Mouse (Mus musculus) brown adipose tissue, adult 24 weeks (tissue): Measurements from ENCODE around the gene Olfr640. TPM values are rescaled to one million over a fixed set of nuclear protein-coding genes. Genes with fewer than 3 reads are reported as not detected.

ENCODE experiments used
- polyA plus RNA-seq: library from polyadenylated mRNA; stranded (reverse); fragments of >200 nt; gene quantifications from 2 replicates; pipeline ENCODE4 v1.2.4, GENCODE M21; 2012; ENCODE audit not compliant: missing spikeins, insufficient read depth, insufficient read length

Olfr640 gene
- polyA plus RNA-seq, 1 experiment, result not detected

Other genes starting within 250 kb of the Olfr640 start
- gene Olfr68, start 245.9 kb downstream of the Olfr640 start, polyA plus RNA-seq, result not detected in 2 replicates
- gene Olfr67, start 233.8 kb downstream of the Olfr640 start, polyA plus RNA-seq, result not detected in 2 replicates
- 87.6 and 749 TPM in 2 replicates for gene Hbb-bt, start 211.6 kb downstream of the Olfr640 start, polyA plus RNA-seq
- gene Hbb-bs, start 197.5 kb downstream of the Olfr640 start, polyA plus RNA-seq, result 880 and 4,613 TPM in 2 replicates
- gene Hbb-bh2, start 185.1 kb downstream of the Olfr640 start, polyA plus RNA-seq, result not detected in 2 replicates
- gene Hbb-bh1, start 182.4 kb downstream of the Olfr640 start, polyA plus RNA-seq, result not detected in 2 replicates
- gene Hbb-y, start 172.4 kb downstream of the Olfr640 start, polyA plus RNA-seq, result not detected in 2 replicates
- gene Olfr66, start 139.3 kb downstream of the Olfr640 start, polyA plus RNA-seq, result not detected in 2 replicates
- not detected in 2 replicates for gene Olfr64, start 131.1 kb downstream of the Olfr640 start, polyA plus RNA-seq
- gene Olfr65, start 122.1 kb downstream of the Olfr640 start, polyA plus RNA-seq, result not detected in 2 replicates
- not detected in 2 replicates for gene Olfr631, start 96.7 kb downstream of the Olfr640 start, polyA plus RNA-seq
- not detected in 2 replicates for gene Olfr632, start 91.2 kb downstream of the Olfr640 start, polyA plus RNA-seq
- gene Olfr633, start 81.1 kb downstream of the Olfr640 start, polyA plus RNA-seq, result not detected in 2 replicates
- gene Olfr635, start 54.4 kb downstream of the Olfr640 start, polyA plus RNA-seq, result not detected in 2 replicates
- not detected in 2 replicates for gene Olfr638, start 26.8 kb downstream of the Olfr640 start, polyA plus RNA-seq
- gene Olfr639, start 8.3 kb downstream of the Olfr640 start, polyA plus RNA-seq, result not detected in 2 replicates
- gene Olfr641, start 9.9 kb upstream of the Olfr640 start, polyA plus RNA-seq, result not detected in 2 replicates
- not detected in 2 replicates for gene Olfr642, start 27.1 kb upstream of the Olfr640 start, polyA plus RNA-seq
- not detected in 2 replicates for gene 4930516K23Rik, start 35.9 kb upstream of the Olfr640 start, polyA plus RNA-seq
- gene Olfr644, start 46.3 kb upstream of the Olfr640 start, polyA plus RNA-seq, result not detected in 2 replicates
- gene Olfr645, start 59.9 kb upstream of the Olfr640 start, polyA plus RNA-seq, result not detected in 2 replicates
- not detected in 2 replicates for gene Olfr646, start 79.3 kb upstream of the Olfr640 start, polyA plus RNA-seq
- not detected in 2 replicates for gene Ubqln5, start 104.3 kb upstream of the Olfr640 start, polyA plus RNA-seq
- gene Olfr643, start 111.8 kb upstream of the Olfr640 start, polyA plus RNA-seq, result not detected in 2 replicates
- not detected in 2 replicates for gene Ubqln3, start 117.7 kb upstream of the Olfr640 start, polyA plus RNA-seq
- not detected in 2 replicates for gene Ubqlnl, start 125.0 kb upstream of the Olfr640 start, polyA plus RNA-seq
- gene Olfm5, start 139.3 kb upstream of the Olfr640 start, polyA plus RNA-seq, result not detected in 2 replicates
- gene Olfr648, start 157.8 kb upstream of the Olfr640 start, polyA plus RNA-seq, result not detected in 2 replicates
- not detected in 2 replicates for gene Olfr649, start 170.4 kb upstream of the Olfr640 start, polyA plus RNA-seq
- gene Trim6, start 193.2 kb upstream of the Olfr640 start, polyA plus RNA-seq, result 0.92 TPM in 1 of 2 replicates, not detected in the other
- gene Trim34a, start 218.9 kb upstream of the Olfr640 start, polyA plus RNA-seq, result 2.2 and 2.5 TPM in 2 replicates